Comparison of ENCODE assay signal across 12 mouse cellular contexts in genomic region chr11:64833786-64834185, GRCm38 (mm10).
DNase-seq lines count a peak whose midpoint lies in the region; ATAC-seq and TF ChIP-seq lines count a peak whose summit lies in the region.
"Had no signal": no experiment of that assay in that cellular context is flagged by ENCODE, and none has a peak within 500 bp of the region (broad histone marks: within the 10 kb centered on the region; RNA-seq: fewer than 3 reads in every experiment).

No protein-coding gene starts in this region.

- TF ChIP-seq POLR2A in heart, adult 2 months (IDR thresholded peaks at IDR 0.05; ENCODE audit: insufficient read depth, low read depth, low read length), result no peak
- no peak for TF ChIP-seq POLR2A in limb, embryonic 14.5 days (IDR thresholded peaks at IDR 0.05; ENCODE audit: borderline replicate concordance, extremely low read depth, insufficient read depth, insufficient read length)

- intact Hi-C loops in heart, adult 2 months (cut with DNase I), result no loop called here

- TF ChIP-seq CTCF in heart, adult 2 months (IDR thresholded peaks at IDR 0.05), result no peak

- H3K9ac ChIP-seq in heart, embryonic 15.5 days, result no peak overlapping the region
- no peak overlapping the region for H3K9ac ChIP-seq in heart, adult 2 months (ENCODE audit: low read depth, low read length)
- H3K9ac ChIP-seq in limb, embryonic 14.5 days (ENCODE audit: low read depth, low read length, severe bottlenecking), result no peak overlapping the region
- H3K9ac ChIP-seq: liver, embryonic 14.5 days; midbrain, embryonic 15.5 days had no signal

- no peaks in the 10 kb centered on the region for H3K9me3 ChIP-seq in heart, embryonic 15.5 days (replicated peaks)
- no peaks in the 10 kb centered on the region for H3K9me3 ChIP-seq in limb, embryonic 14.5 days (ENCODE audit: control insufficient read depth, low read length)
- H3K9me3 ChIP-seq: midbrain, embryonic 15.5 days had no signal

- no peaks in the 10 kb centered on the region for H3K79me2 ChIP-seq in heart, adult 2 months (replicated peaks; ENCODE audit: control insufficient read depth, insufficient read depth, low read length)

- H3K27me3 ChIP-seq in heart, embryonic 15.5 days, result no peaks in the 10 kb centered on the region
- H3K27me3 ChIP-seq in heart, adult 2 months (ENCODE audit: control insufficient read depth, insufficient read depth, low read length), result no peaks in the 10 kb centered on the region
- peaks cover 14% of the 10 kb centered on the region; the same call in 1 of the 2 replicates for H3K27me3 ChIP-seq in limb, embryonic 14.5 days (ENCODE audit: control insufficient read depth, insufficient read depth, low read length)
- H3K27me3 ChIP-seq: midbrain, embryonic 15.5 days had no signal

- TF ChIP-seq EP300 in heart, adult 2 months (IDR thresholded peaks at IDR 0.05; ENCODE audit: insufficient read depth, low read depth, low read length), result no peak

- ATAC-seq in heart, embryonic 15.5 days (replicated peaks; ENCODE audit: insufficient number of reproducible peaks, insufficient read depth, low FRiP score, low read depth), result no peak
- ATAC-seq in limb, embryonic 14.5 days (ENCODE audit: low FRiP score, low read depth), result peak; percentile 53
- ATAC-seq: intestine, postnatal 0 days; midbrain, embryonic 15.5 days had no signal

- H3K27ac ChIP-seq in heart, embryonic 15.5 days, result peak overlapping the region; percentile 35; the same call in 1 of the 2 replicates
- no peak overlapping the region for H3K27ac ChIP-seq in heart, adult 2 months
- no peak overlapping the region for H3K27ac ChIP-seq in limb, embryonic 14.5 days (replicated peaks; ENCODE audit: low read depth, low read length)
- H3K27ac ChIP-seq: liver, embryonic 14.5 days; midbrain, embryonic 15.5 days had no signal

- no peak overlapping the region for H3K4me3 ChIP-seq in heart, embryonic 15.5 days
- no peak overlapping the region for H3K4me3 ChIP-seq in heart, adult 2 months
- no peak overlapping the region for H3K4me3 ChIP-seq in limb, embryonic 14.5 days (replicated peaks; ENCODE audit: low read length)
- H3K4me3 ChIP-seq: midbrain, embryonic 15.5 days had no signal

- WGBS in heart, embryonic 15.5 days, result 24% methylated on average over 3 of the region's 3 CpGs
- 31% methylated on average over 3 of the region's 3 CpGs for WGBS in heart, adult 2 months
- WGBS in limb, embryonic 14.5 days, result 3% methylated on average over 3 of the region's 3 CpGs

- no peak overlapping the region for H3K4me2 ChIP-seq in heart, embryonic 15.5 days
- no peak overlapping the region; the same call in 1 of the 2 replicates for H3K4me2 ChIP-seq in limb, embryonic 14.5 days (replicated peaks; ENCODE audit: low read depth, low read length, severe bottlenecking)
- H3K4me2 ChIP-seq: midbrain, embryonic 15.5 days had no signal

- H3K36me3 ChIP-seq in heart, embryonic 15.5 days, result no peaks in the 10 kb centered on the region
- H3K36me3 ChIP-seq in heart, adult 2 months (ENCODE audit: control insufficient read depth, insufficient read depth, low read length), result no peaks in the 10 kb centered on the region
- H3K36me3 ChIP-seq in limb, embryonic 14.5 days (ENCODE audit: control insufficient read depth, insufficient read depth, low read length), result no peaks in the 10 kb centered on the region
- H3K36me3 ChIP-seq: midbrain, embryonic 15.5 days had no signal

- H3K4me1 ChIP-seq in heart, embryonic 15.5 days (replicated peaks), result peaks cover 16% of the 10 kb centered on the region
- no peaks in the 10 kb centered on the region for H3K4me1 ChIP-seq in heart, adult 2 months (ENCODE audit: control insufficient read depth, insufficient read depth, low read length)
- peaks cover 21% of the 10 kb centered on the region for H3K4me1 ChIP-seq in limb, embryonic 14.5 days (ENCODE audit: control insufficient read depth, insufficient read depth, low read length)

- peak; percentile 6 to 41 for DNase-seq in adrenal gland, adult (ENCODE audit: inconsistent age in 2 of 2, low spot score in 1 of 2)
- DNase-seq in adrenal gland, adult 8-10 months, result no peak
- no peak for DNase-seq in heart, adult 2 months
- DNase-seq in ovary, postnatal 36 days (ENCODE audit: low spot score), result peak; percentile 7
- no peak for DNase-seq in ovary, adult 18-20 months (ENCODE audit: low spot score)
- peak; percentile 58 for DNase-seq in limb, embryonic 14.5 days (ENCODE audit: low spot score)
- no peak for DNase-seq in cerebellum, adult 8-10 months
- DNase-seq: lung, postnatal 36 days had no signal

Comparison
In these comparisons a context has a peak if more than half of its experiments do, and no peak if none do; other contexts are left out.
1. DNase-seq: peak in adrenal gland, adult (2 of 2), ovary, postnatal 36 days (single experiment) and limb, embryonic 14.5 days (single experiment); none in adrenal gland, adult 8-10 months (single experiment), heart, adult 2 months (0 of 2), ovary, adult 18-20 months (single experiment) and cerebellum, adult 8-10 months (single experiment).